Mouse (Mus musculus): ENCODE measurements at regions not wholly inside any gene's neighbourhood (a gene's known extent, or its start where the extent isn't known, plus 50 kb on each side); places are given as distances from the start of the nearest gene placed in this dataset.

- DNase-seq, result no peak
Measured at GRCm38 (mm10) chr15:68811041-68811440, 2310.3 kb upstream of the Lrrc6 start.

GRCm38 (mm10) chr15:68810593-68810992 lies 2309.9 kb upstream of the Lrrc6 start:
- no peak for DNase-seq

- DNase-seq, result no peak
Measured at GRCm38 (mm10) chr15:68808175-68808574, 2307.5 kb upstream of the Lrrc6 start.

GRCm38 (mm10) chr15:68804254-68804653 lies 2303.5 kb upstream of the Lrrc6 start:
- no peak for DNase-seq

- DNase-seq, result no peak
Measured at GRCm38 (mm10) chr15:68801763-68802162, 2301.1 kb upstream of the Lrrc6 start.

- no peak for DNase-seq
Measured at GRCm38 (mm10) chr15:68797406-68797805, 2296.7 kb upstream of the Lrrc6 start.

- no peak for DNase-seq
Measured at GRCm38 (mm10) chr15:68795239-68795960, 2294.7 kb upstream of the Lrrc6 start.

- no peak for DNase-seq
Measured at GRCm38 (mm10) chr15:68759948-68760347, 2259.2 kb upstream of the Lrrc6 start.

GRCm38 (mm10) chr15:68755255-68755654 lies 2254.5 kb upstream of the Lrrc6 start:
- no peak for DNase-seq

GRCm38 (mm10) chr15:68754834-68755233 lies 2254.1 kb upstream of the Lrrc6 start:
- no peak for DNase-seq

- no peak for DNase-seq
Measured at GRCm38 (mm10) chr15:68739344-68739743, 2238.6 kb upstream of the Lrrc6 start.

GRCm38 (mm10) chr15:68721250-68721649 lies 2220.5 kb upstream of the Lrrc6 start:
- no peak for DNase-seq

- no peak for DNase-seq
Measured at GRCm38 (mm10) chr15:68719486-68719885, 2218.8 kb upstream of the Lrrc6 start.

GRCm38 (mm10) chr15:68714337-68714736 lies 2213.6 kb upstream of the Lrrc6 start:
- no peak for DNase-seq

- no peak for DNase-seq
Measured at GRCm38 (mm10) chr15:68707306-68707705, 2206.6 kb upstream of the Lrrc6 start.

- no peak for DNase-seq
Measured at GRCm38 (mm10) chr15:68695041-68695650, 2194.4 kb upstream of the Lrrc6 start.

- DNase-seq, result no peak
Measured at GRCm38 (mm10) chr15:68667462-68667861, 2166.8 kb upstream of the Lrrc6 start.

- DNase-seq, result peak; percentile 5
Measured at GRCm38 (mm10) chr15:68665331-68665730, 2164.6 kb upstream of the Lrrc6 start.

GRCm38 (mm10) chr15:68656722-68657121 lies 2156.0 kb upstream of the Lrrc6 start:
- DNase-seq, result no peak

- no peak for DNase-seq
Measured at GRCm38 (mm10) chr15:68655046-68655445, 2154.3 kb upstream of the Lrrc6 start.

GRCm38 (mm10) chr15:68650609-68651008 lies 2149.9 kb upstream of the Lrrc6 start:
- DNase-seq, result no peak

- DNase-seq, result no peak
Measured at GRCm38 (mm10) chr15:68650033-68650432, 2149.3 kb upstream of the Lrrc6 start.

GRCm38 (mm10) chr15:68646865-68647264 lies 2146.2 kb upstream of the Lrrc6 start:
- no peak for DNase-seq

GRCm38 (mm10) chr15:68644862-68645261 lies 2144.2 kb upstream of the Lrrc6 start:
- DNase-seq, result no peak

- DNase-seq, result no peak
Measured at GRCm38 (mm10) chr15:68635633-68636032, 2134.9 kb upstream of the Lrrc6 start.
